In the genomic region with DNA sequence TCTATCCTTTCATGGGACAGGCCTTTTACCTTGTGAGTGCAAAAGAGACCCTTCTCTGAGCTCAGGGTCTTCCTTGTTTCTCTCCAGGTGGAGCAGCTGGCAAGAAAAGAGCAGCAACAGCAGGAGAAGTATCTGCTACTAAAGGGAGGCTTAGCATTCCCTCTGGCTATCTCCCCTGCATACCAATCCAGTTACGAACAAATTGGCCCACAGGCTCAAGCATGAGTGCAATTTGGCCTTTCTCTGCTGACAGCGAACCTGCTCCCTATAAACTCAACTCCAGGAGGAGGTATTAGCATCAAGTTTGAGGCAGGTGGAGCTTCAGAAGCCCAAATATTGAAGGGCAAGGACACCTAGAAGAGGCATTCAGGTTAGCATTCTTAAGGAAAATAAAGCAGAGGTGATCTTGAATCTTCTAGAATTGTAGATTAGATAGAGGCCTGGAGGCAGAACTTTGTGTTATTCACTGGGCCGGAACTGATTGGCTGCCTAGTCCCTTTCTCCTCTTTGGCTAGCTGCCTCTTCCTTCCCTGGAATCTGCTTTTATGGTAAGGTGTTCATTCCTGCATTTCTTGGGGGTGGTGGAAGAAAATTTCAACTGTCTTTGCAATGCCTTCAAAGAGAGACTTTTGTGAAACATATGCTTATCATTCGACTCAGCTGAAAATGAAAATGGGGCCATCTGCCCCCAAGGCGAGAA, we compare ENCODE assay signal across 11 mouse cellular contexts.
DNase-seq lines count a peak whose midpoint lies in the region; ATAC-seq and TF ChIP-seq lines count a peak whose summit lies in the region.
"Had no signal": no experiment of that assay in that cellular context is flagged by ENCODE, and none has a peak within 500 bp of the region (broad histone marks: within the 10 kb centered on the region; RNA-seq: fewer than 3 reads in every experiment).

No protein-coding gene starts in this region.

- TF ChIP-seq EP300 in heart, adult 2 months (IDR thresholded peaks at IDR 0.05; ENCODE audit: insufficient read depth, low read depth, low read length), result no peak

- no peak for TF ChIP-seq CTCF in lung, embryonic 14.5 days (IDR thresholded peaks at IDR 0.05; ENCODE audit: low read depth)
- TF ChIP-seq CTCF in heart, adult 2 months (IDR thresholded peaks at IDR 0.05), result no peak

- TF ChIP-seq POLR2A in heart, adult 2 months (IDR thresholded peaks at IDR 0.05; ENCODE audit: insufficient read depth, low read depth, low read length), result no peak

- peak; percentile 17 for DNase-seq in lung, embryonic 14.5 days
- no peak for DNase-seq in lung, postnatal 4 days
- DNase-seq in heart, adult 2 months, result peak; percentile 32 to 58
- DNase-seq in heart, postnatal 10 days, result peak; percentile 80 to 81
- peak; percentile 18 for DNase-seq in skeletal muscle tissue, adult 2 months (ENCODE audit: low read depth, low spot score)
- DNase-seq in neural tube, embryonic 10.5 days (ENCODE audit: extremely low spot score, low spot score), result no peak
- DNase-seq: cerebellum, adult 11 months had no signal

- H3K4me3 ChIP-seq in lung, embryonic 14.5 days (ENCODE audit: low read depth, low read length), result no peak overlapping the region
- no peak overlapping the region for H3K4me3 ChIP-seq in heart, adult 2 months
- no peak overlapping the region for H3K4me3 ChIP-seq in neural tube, embryonic 15.5 days (replicated peaks)
- H3K4me3 ChIP-seq: layer of hippocampus, adult 2 months had no signal

- no peaks in the 10 kb centered on the region for H3K79me2 ChIP-seq in heart, adult 2 months (replicated peaks; ENCODE audit: control insufficient read depth, insufficient read depth, low read length)

- no peaks in the 10 kb centered on the region for H3K27me3 ChIP-seq in lung, embryonic 14.5 days (ENCODE audit: insufficient read depth, low read length)
- H3K27me3 ChIP-seq in heart, adult 2 months (ENCODE audit: control insufficient read depth, insufficient read depth, low read length), result no peaks in the 10 kb centered on the region
- no peaks in the 10 kb centered on the region for H3K27me3 ChIP-seq in neural tube, embryonic 15.5 days (replicated peaks)

- H3K9ac ChIP-seq in lung, embryonic 14.5 days, result no peak overlapping the region
- H3K9ac ChIP-seq in heart, adult 2 months (ENCODE audit: low read depth, low read length), result no peak overlapping the region
- H3K9ac ChIP-seq in neural tube, embryonic 15.5 days (replicated peaks), result no peak overlapping the region

- 63% methylated on average over 5 of the region's 5 CpGs for WGBS in lung, embryonic 14.5 days
- WGBS in heart, adult 2 months, result 49% methylated on average over 5 of the region's 5 CpGs
- 75% methylated on average over 5 of the region's 5 CpGs for WGBS in neural tube, embryonic 15.5 days

- intact Hi-C loops in heart, adult 2 months (cut with DNase I), result no loop called here
- intact Hi-C loops in heart, postnatal 10 days (cut with DNase I), result no loop called here

- H3K36me3 ChIP-seq in lung, embryonic 14.5 days (ENCODE audit: insufficient read depth), result no peaks in the 10 kb centered on the region
- H3K36me3 ChIP-seq in heart, adult 2 months (ENCODE audit: control insufficient read depth, insufficient read depth, low read length), result no peaks in the 10 kb centered on the region
- H3K36me3 ChIP-seq in neural tube, embryonic 15.5 days, result no peaks in the 10 kb centered on the region

- no peak overlapping the region for H3K4me2 ChIP-seq in lung, embryonic 14.5 days
- no peak overlapping the region for H3K4me2 ChIP-seq in neural tube, embryonic 15.5 days

- H3K4me1 ChIP-seq in lung, embryonic 14.5 days (ENCODE audit: insufficient read depth), result no peaks in the 10 kb centered on the region
- peaks cover 3% of the 10 kb centered on the region; the same call in 1 of the 2 replicates for H3K4me1 ChIP-seq in heart, adult 2 months (ENCODE audit: control insufficient read depth, insufficient read depth, low read length)
- no peaks in the 10 kb centered on the region for H3K4me1 ChIP-seq in neural tube, embryonic 15.5 days

- H3K27ac ChIP-seq in lung, embryonic 14.5 days (ENCODE audit: low read depth), result peak overlapping the region; percentile 24; the same call in 1 of the 2 replicates
- no peak overlapping the region for H3K27ac ChIP-seq in heart, adult 2 months
- no peak overlapping the region for H3K27ac ChIP-seq in neural tube, embryonic 15.5 days (replicated peaks)
- H3K27ac ChIP-seq: hindbrain, postnatal 0 days; layer of hippocampus, adult 2 months had no signal

- H3K9me3 ChIP-seq in lung, embryonic 14.5 days (ENCODE audit: low read depth, low read length), result no peaks in the 10 kb centered on the region
- H3K9me3 ChIP-seq in neural tube, embryonic 15.5 days (replicated peaks), result no peaks in the 10 kb centered on the region

- ATAC-seq in lung, embryonic 14.5 days (ENCODE audit: insufficient read depth), result no peak
- ATAC-seq in inflammation-experienced regulatory T-cells, adult 6 months, result no peak
- no peak for ATAC-seq in neural tube, embryonic 15.5 days (ENCODE audit: low FRiP score)
- ATAC-seq: hindbrain, postnatal 0 days had no signal

Comparison
In these comparisons a context has a peak if more than half of its experiments do, and no peak if none do; other contexts are left out.
1. DNase-seq: peak in lung, embryonic 14.5 days (single experiment), heart, adult 2 months (2 of 2), heart, postnatal 10 days (2 of 2) and skeletal muscle tissue, adult 2 months (single experiment); none in lung, postnatal 4 days (0 of 2) and neural tube, embryonic 10.5 days (single experiment).